Mouse (Mus musculus) liver, adult 2 months (tissue): Measurements from ENCODE around the gene Sh3d19. TPM values are rescaled to one million over a fixed set of nuclear protein-coding genes. Genes with fewer than 3 reads are reported as not detected.

Source experiments
- DNase-seq: peaks from one replicate; pipeline ENCODE4 v3.0.0-alpha.2; 2011; ENCODE audit warnings: low read depth, low spot score; ENCODE audit errors: extremely low read depth
- H3K27ac ChIP-seq: fragments of 200-500 bp; replicated peaks from 2 replicates; pipeline ENCODE4 v1.5.1; 2012; ENCODE audit warnings: low read depth, mild to moderate bottlenecking, control low read depth, inconsistent platforms, low read length; ENCODE audit not compliant: insufficient read depth
- H3K27me3 ChIP-seq: fragments of 200-500 bp; 2 replicates; pipeline ENCODE4 v1.6.1; 2012; ENCODE audit warnings: mild to moderate bottlenecking, moderate library complexity, low read length, inconsistent platforms; ENCODE audit not compliant: control insufficient read depth, insufficient read depth
- H3K36me3 ChIP-seq: fragments of 200-500 bp; 2 replicates; pipeline ENCODE4 v1.6.1; 2012; ENCODE audit warnings: low read length, inconsistent platforms; ENCODE audit not compliant: control insufficient read depth, insufficient read depth
- H3K4me1 ChIP-seq: fragments of 200-500 bp; 2 replicates; pipeline ENCODE4 v1.6.1; 2011; ENCODE audit warnings: low read length; ENCODE audit not compliant: control insufficient read depth, insufficient read depth
- H3K4me3 ChIP-seq: fragments of 200-500 bp; 2 replicates; pipeline ENCODE4 v1.5.1; 2011; ENCODE audit warnings: low read depth, mild to moderate bottlenecking, control low read depth, low read length, moderate library complexity; ENCODE audit not compliant: insufficient read depth
- H3K79me2 ChIP-seq: fragments of 200-500 bp; 2 replicates; pipeline ENCODE4 v1.6.1; 2012; ENCODE audit warnings: inconsistent platforms, mild to moderate bottlenecking, low read length, moderate library complexity; ENCODE audit not compliant: control insufficient read depth, insufficient read depth
- H3K9ac ChIP-seq: fragments of 200-500 bp; 2 replicates; pipeline ENCODE4 v1.6.1; 2012; ENCODE audit warnings: low read depth, mild to moderate bottlenecking, control low read depth, inconsistent platforms, low read length
- CTCF ChIP-seq: fragments of 200-500 bp; IDR thresholded peaks from 2 replicates; pipeline ENCODE4 v1.5.1; 2011; ENCODE audit warnings: low read depth, low read length, control low read depth
- POLR2A ChIP-seq: fragments of 200-500 bp; IDR thresholded peaks from 2 replicates; pipeline ENCODE4 v1.6.1; 2011; ENCODE audit warnings: low read length, control low read depth; ENCODE audit not compliant: insufficient read depth; ENCODE audit errors: extremely low read depth
- WGBS: fragments of 180-500 bp; shearing (Covaris S2); methylation state at CpG from one replicate; pipeline ENCODE4 v1.1.7; 2018; 5-methylcytosine and 5-hydroxymethylcytosine counted together
- polyA plus RNA-seq: library from polyadenylated mRNA; depleted of rRNA; stranded (reverse); fragments of >200 nt; gene quantifications from 2 replicates; pipeline ENCODE4 v1.2.3, GENCODE M21; 2012; rRNA removed
- total RNA-seq: library from RNA; depleted of rRNA; stranded (reverse); fragments of >200 nt; gene quantifications from 2 replicates; pipeline ENCODE4 v1.2.3, GENCODE M21; 2014; rRNA removed

Gene Sh3d19
- 40.1 and 58.3 TPM in 2 replicates for total RNA-seq
- 52.0 and 55.3 TPM in 2 replicates for polyA plus RNA-seq

GRCm38 (mm10) chr3:85970742-85971598, at the start of gene Sh3d19:
Sh3d19 (plus strand) TSS chr3:85971109.
- peaks cover 9% of the 10 kb centered on the region for H3K4me1 ChIP-seq
- H3K27ac ChIP-seq = peak within 1 kb of the TSS; percentile 89
- H3K36me3 ChIP-seq = no peaks in the 10 kb centered on the region
- DNase-seq = peak; percentile 91
- peak within 1 kb of the TSS; percentile 93 for H3K9ac ChIP-seq
- no peaks in the 10 kb centered on the region for H3K27me3 ChIP-seq
- under 1% methylated on average over 73 of the region's 73 CpGs for WGBS
- peaks cover 8% of the 10 kb centered on the region; the same call in 1 of the 2 replicates for H3K79me2 ChIP-seq
- TF ChIP-seq POLR2A = peak; percentile 95
- TF ChIP-seq CTCF = no peak
- H3K4me3 ChIP-seq = peak within 1 kb of the TSS; percentile 80

- H3K4me3 ChIP-seq = no peak overlapping the region
- WGBS = 32% methylated on average over 3 of the region's 3 CpGs
- no peak for TF ChIP-seq CTCF
- TF ChIP-seq POLR2A = no peak
- peak; percentile 55 for DNase-seq
- no peaks in the 10 kb centered on the region for H3K27me3 ChIP-seq
- H3K79me2 ChIP-seq = no peaks in the 10 kb centered on the region
- H3K9ac ChIP-seq = no peak overlapping the region
- no peak overlapping the region for H3K27ac ChIP-seq
- no peaks in the 10 kb centered on the region for H3K4me1 ChIP-seq
- H3K36me3 ChIP-seq = no peaks in the 10 kb centered on the region
These were observed 48.6 kb upstream of the Sh3d19 start for GRCm38 (mm10) chr3:85922331-85922730.

GRCm38 (mm10) chr3:85923343-85923742, 47.6 kb upstream of the Sh3d19 start:
- no peaks in the 10 kb centered on the region for H3K27me3 ChIP-seq
- no peaks in the 10 kb centered on the region for H3K79me2 ChIP-seq
- no peak overlapping the region for H3K4me3 ChIP-seq
- H3K4me1 ChIP-seq = no peaks in the 10 kb centered on the region
- H3K36me3 ChIP-seq = no peaks in the 10 kb centered on the region
- H3K9ac ChIP-seq = no peak overlapping the region
- no peak for DNase-seq
- no peak overlapping the region for H3K27ac ChIP-seq
- WGBS = 81% methylated on average over 8 of the region's 8 CpGs
- TF ChIP-seq CTCF = no peak
- no peak for TF ChIP-seq POLR2A

- TF ChIP-seq CTCF (peak; percentile 97), POLR2A (no peak)
- H3K79me2 ChIP-seq = no peaks in the 10 kb centered on the region
- H3K36me3 ChIP-seq = no peaks in the 10 kb centered on the region
- H3K27ac ChIP-seq = no peak overlapping the region
- H3K27me3 ChIP-seq = no peaks in the 10 kb centered on the region
- H3K9ac ChIP-seq = no peak overlapping the region
- no peaks in the 10 kb centered on the region for H3K4me1 ChIP-seq
- peak; percentile 47 for DNase-seq
- 42% methylated on average over 18 of the region's 18 CpGs for WGBS
- no peak overlapping the region for H3K4me3 ChIP-seq
These were observed 46.7 kb upstream of the Sh3d19 start for GRCm38 (mm10) chr3:85923954-85924945.

GRCm38 (mm10) chr3:85927296-85927695, 43.6 kb upstream of the Sh3d19 start:
- TF ChIP-seq CTCF (no peak), POLR2A (no peak)
- WGBS = 93% methylated on average over 9 of the region's 9 CpGs

More at GRCm38 (mm10) chr3:85927296-85927695, 43.6 kb upstream of the Sh3d19 start:
- no peaks in the 10 kb centered on the region for H3K4me1 ChIP-seq
- no peaks in the 10 kb centered on the region for H3K79me2 ChIP-seq
- H3K4me3 ChIP-seq = no peak overlapping the region
- no peak overlapping the region for H3K27ac ChIP-seq
- DNase-seq = no peak
- H3K27me3 ChIP-seq = no peaks in the 10 kb centered on the region
- H3K9ac ChIP-seq = no peak overlapping the region
- H3K36me3 ChIP-seq = no peaks in the 10 kb centered on the region
